Mouse (Mus musculus) testis, adult 2 months (tissue): ENCODE data around the gene Brpf1.

Source experiments
- CTCF ChIP-seq: fragments of 200-500 bp; IDR thresholded peaks from 2 replicates; pipeline ENCODE4 v1.5.1; 2012; ENCODE audit warnings: low read depth, mild to moderate bottlenecking, inconsistent platforms, low read length, moderate library complexity; ENCODE audit not compliant: control insufficient read depth, insufficient read depth, insufficient replicate concordance
- POLR2A ChIP-seq: fragments of 200-500 bp; IDR thresholded peaks from 2 replicates; pipeline ENCODE4 v1.6.1; 2012; ENCODE audit warnings: low read depth, mild to moderate bottlenecking, inconsistent platforms, low read length, moderate library complexity; ENCODE audit not compliant: control insufficient read depth

DNA sequence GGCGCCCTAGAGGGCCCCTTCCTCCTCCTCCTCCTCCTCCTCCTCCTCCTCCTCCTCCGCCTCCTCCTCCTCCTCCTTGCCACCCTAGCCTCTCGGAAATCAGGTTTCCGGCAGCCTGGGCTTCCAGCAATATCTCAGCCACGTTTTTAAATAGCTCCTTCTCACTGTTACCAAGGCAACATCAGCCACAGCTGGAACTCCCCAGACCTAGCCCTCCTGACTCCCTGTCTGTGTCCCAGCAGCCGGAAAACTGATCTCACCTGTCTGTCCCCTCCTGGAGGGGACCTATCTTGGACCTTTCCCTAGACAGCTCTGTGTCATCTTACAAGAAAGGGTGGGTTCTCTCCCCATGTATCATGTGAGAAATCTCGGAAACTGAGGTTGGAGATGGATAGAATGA, 35.4 kb downstream of the Brpf1 start:
- TF ChIP-seq CTCF (no peak), POLR2A (no peak)
